Mouse (Mus musculus) T-helper 17 cell (primary cell): ENCODE data around the gene Rab4b.

Experiments
- in situ Hi-C, 2 experiments: fragments of 300-600 bp; cut with MboI, MseI; formaldehyde crosslinking; loops; 1 replicate in 1 of 2; 2 replicates in 1 of 2; pipeline ENCODE4 v1.15.1; 2025; ENCODE audit warnings: high pct_unique_total_duplicates in 2 of 2

Gene Rab4b

GRCm38 (mm10) chr7:27163450-27163805 is 15.3 kb downstream of the Rab4b start:
- in situ Hi-C loops = no loop called here

- in situ Hi-C loops = no loop called here
These were observed 15.8 kb downstream of the Rab4b start for GRCm38 (mm10) chr7:27162780-27163449.

- in situ Hi-C loops = no loop called here
These were observed 17.0 kb downstream of the Rab4b start for GRCm38 (mm10) chr7:27161744-27162143.

- in situ Hi-C loops = no loop called here
These were observed 17.8 kb downstream of the Rab4b start for GRCm38 (mm10) chr7:27160921-27161320.

GRCm38 (mm10) chr7:27159882-27160281 is 18.8 kb downstream of the Rab4b start:
- in situ Hi-C loops = no loop called here

- in situ Hi-C loops = no loop called here
These were observed 19.4 kb downstream of the Rab4b start for GRCm38 (mm10) chr7:27159256-27159655.

GRCm38 (mm10) chr7:27158171-27158570 is 20.5 kb downstream of the Rab4b start:
- in situ Hi-C loops = no loop called here

GRCm38 (mm10) chr7:27156005-27156404 is 22.7 kb downstream of the Rab4b start:
- in situ Hi-C loops = no loop called here

GRCm38 (mm10) chr7:27153205-27153764 is 25.4 kb downstream of the Rab4b start, which contains the start of gene Cyp2t4:
Gene Cyp2t4 (plus strand): TSS chr7:27153714.
- in situ Hi-C loops = no loop called here

GRCm38 (mm10) chr7:27136410-27136996 is 42.2 kb downstream of the Rab4b start:
- in situ Hi-C loops = no loop called here

GRCm38 (mm10) chr7:27133757-27134156 is 44.9 kb downstream of the Rab4b start:
- in situ Hi-C loops = no loop called here

GRCm38 (mm10) chr7:27133156-27133555 is 45.5 kb downstream of the Rab4b start:
- in situ Hi-C loops = no loop called here

- in situ Hi-C loops = no loop called here
These were observed 46.1 kb downstream of the Rab4b start for GRCm38 (mm10) chr7:27132588-27132987.

GRCm38 (mm10) chr7:27131387-27131786 is 47.3 kb downstream of the Rab4b start:
- in situ Hi-C loops = no loop called here

GRCm38 (mm10) chr7:27130521-27131370 is 48.0 kb downstream of the Rab4b start:
- in situ Hi-C loops = no loop called here

GRCm38 (mm10) chr7:27129811-27130210 is 48.9 kb downstream of the Rab4b start:
- in situ Hi-C loops = loop anchor here in 1 of 2 experiments (10.0 kb wide), 1 partner anchor 355 kb away; no protein-coding TSS in a partner anchor

GRCm38 (mm10) chr7:27128946-27129345 is 49.8 kb downstream of the Rab4b start:
- in situ Hi-C loops = loop anchor here in 1 of 2 experiments (10.0 kb wide), 1 partner anchor 354 kb away; no protein-coding TSS in a partner anchor

GRCm38 (mm10) chr7:27128162-27128561 is 50.5 kb downstream of the Rab4b start:
- in situ Hi-C loops = loop anchor here in 1 of 2 experiments (10.0 kb wide), 1 partner anchor 353 kb away; no protein-coding TSS in a partner anchor

- in situ Hi-C loops = loop anchor here in 1 of 2 experiments (10.0 kb wide), 1 partner anchor 350 kb away; no protein-coding TSS in a partner anchor
These were observed 53.7 kb downstream of the Rab4b start for GRCm38 (mm10) chr7:27124969-27125368.

GRCm38 (mm10) chr7:27124305-27124832 is 54.3 kb downstream of the Rab4b start:
- in situ Hi-C loops = loop anchor here in 1 of 2 experiments (10.0 kb wide), 1 partner anchor 350 kb away; no protein-coding TSS in a partner anchor

- in situ Hi-C loops = loop anchor here in 1 of 2 experiments (10.0 kb wide), 1 partner anchor 345 kb away; no protein-coding TSS in a partner anchor
These were observed 59.0 kb downstream of the Rab4b start, which contains the start of gene Cyp2f2 for GRCm38 (mm10) chr7:27119676-27120075. Gene Cyp2f2 (plus strand): TSS chr7:27119909.
